Mouse (Mus musculus): ENCODE measurements around the gene Rere. TPM values are rescaled to one million over a fixed set of nuclear protein-coding genes. Genes with fewer than 3 reads are reported as not detected.
"Not testable (repeated sequence)": the region's sequence is repeated elsewhere in the genome, so short reads cannot be mapped to it uniquely, and the experiment has no call there.

The Rere gene
- polyA plus RNA-seq, 1 experiment from 2014 or later: 27.2 TPM

- H3K4me3 ChIP-seq (replicated peaks): no peak overlapping the region
- H3K9me3 ChIP-seq (replicated peaks): no peaks in the 10 kb centered on the region
- H3K27ac ChIP-seq (replicated peaks): peak overlapping the region; percentile 61
- no peak overlapping the region for H3K9ac ChIP-seq
- H3K4me1 ChIP-seq: peaks cover 3% of the 10 kb centered on the region; the same call in 1 of the 2 replicates
- no peak; the same call in 1 of the 2 replicates for ATAC-seq (ENCODE audit: insufficient number of reproducible peaks, low FRiP score, low TSS enrichment, low read depth)
- WGBS: 67% methylated on average over 10 of the region's 10 CpGs
- H3K36me3 ChIP-seq: no peaks in the 10 kb centered on the region
- no peaks in the 10 kb centered on the region for H3K27me3 ChIP-seq
- H3K4me2 ChIP-seq (replicated peaks): no peak overlapping the region; the same call in 1 of the 2 replicates
Measured at GRCm38 (mm10) chr4:150544652-150545258, 263.3 kb downstream of the Rere start.

GRCm38 (mm10) chr4:150545775-150546174 lies 264.3 kb downstream of the Rere start:
- ATAC-seq (ENCODE audit: insufficient number of reproducible peaks, low FRiP score, low TSS enrichment, low read depth): no peak
- Histone ChIP-seq H3K4me3 (replicated peaks) (no peak overlapping the region), H3K27me3 (no peaks in the 10 kb centered on the region), H3K9ac (no peak overlapping the region), H3K9me3 (replicated peaks) (no peaks in the 10 kb centered on the region), H3K27ac (replicated peaks) (no peak overlapping the region), H3K4me2 (replicated peaks) (no peak overlapping the region), H3K4me1 (peaks cover 3% of the 10 kb centered on the region; the same call in 1 of the 2 replicates), H3K36me3 (peaks cover 7% of the 10 kb centered on the region; the same call in 1 of the 2 replicates)
- WGBS: 92% methylated on average over 7 of the region's 7 CpGs

DNA sequence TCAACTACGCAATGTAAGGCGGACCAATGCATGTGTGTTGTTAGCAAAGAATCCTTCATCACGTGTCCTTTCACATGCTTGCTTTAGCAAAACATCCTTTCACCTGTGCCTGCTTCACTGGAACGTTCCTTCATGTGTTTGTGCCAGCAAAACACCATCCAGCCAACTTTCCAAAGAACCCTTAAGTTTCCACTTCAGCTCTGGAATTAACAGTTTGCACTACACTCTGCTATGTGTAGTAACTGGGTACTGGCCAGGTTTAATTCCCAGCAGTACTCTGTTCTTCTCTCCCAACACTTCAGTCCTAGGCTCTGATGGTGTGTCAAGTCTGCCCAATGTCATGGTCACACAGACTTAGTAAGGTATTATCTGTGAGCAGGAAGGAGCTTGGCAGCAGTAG lies 264.9 kb downstream of the Rere start:
- H3K4me2 ChIP-seq (replicated peaks); H3K27me3 ChIP-seq; H3K27ac ChIP-seq (replicated peaks); H3K4me3 ChIP-seq (replicated peaks); H3K9ac ChIP-seq; H3K36me3 ChIP-seq; H3K9me3 ChIP-seq (replicated peaks); ATAC-seq (ENCODE audit: insufficient number of reproducible peaks, low FRiP score, low TSS enrichment, low read depth); H3K4me1 ChIP-seq: not testable (repeated sequence)
- WGBS: 97% methylated on average over 4 of the region's 4 CpGs

GRCm38 (mm10) chr4:150549393-150549792 lies 267.9 kb downstream of the Rere start:
- WGBS: 88% methylated on average over 9 of the region's 9 CpGs
- Histone ChIP-seq H3K4me1 (peaks cover 3% of the 10 kb centered on the region; the same call in 1 of the 2 replicates), H3K27me3 (no peaks in the 10 kb centered on the region), H3K4me2 (replicated peaks) (no peak overlapping the region), H3K9me3 (replicated peaks) (no peaks in the 10 kb centered on the region), H3K36me3 (peaks cover 7% of the 10 kb centered on the region; the same call in 1 of the 2 replicates), H3K27ac (replicated peaks) (no peak overlapping the region), H3K9ac (no peak overlapping the region), H3K4me3 (replicated peaks) (no peak overlapping the region)
- ATAC-seq (ENCODE audit: insufficient number of reproducible peaks, low FRiP score, low TSS enrichment, low read depth): no peak

GRCm38 (mm10) chr4:150549989-150550716 lies 268.7 kb downstream of the Rere start:
- H3K27ac ChIP-seq (replicated peaks): no peak overlapping the region
- ATAC-seq (ENCODE audit: insufficient number of reproducible peaks, low FRiP score, low TSS enrichment, low read depth): no peak
- WGBS: 88% methylated on average over 12 of the region's 12 CpGs

DNA sequence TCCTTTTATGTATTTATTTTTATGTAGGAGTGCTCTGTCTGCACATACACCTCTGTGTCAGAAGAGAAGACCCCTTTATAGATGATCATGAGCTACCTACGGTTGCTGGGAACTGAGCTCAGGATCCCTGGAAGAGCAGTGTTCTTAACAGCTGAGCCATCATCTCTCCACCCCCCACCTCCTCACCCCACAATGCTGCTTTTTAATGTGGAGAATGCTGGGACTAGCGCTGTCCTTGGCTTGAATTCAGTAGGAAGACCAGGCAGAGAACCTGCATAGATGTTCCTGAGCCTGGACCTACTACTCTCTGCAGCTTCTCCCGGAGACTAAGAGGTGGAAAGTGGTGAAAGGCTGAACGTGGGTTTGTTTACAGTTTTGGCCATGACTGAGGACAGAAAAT lies 269.9 kb downstream of the Rere start:
- H3K4me2 ChIP-seq (replicated peaks): no peak overlapping the region
- H3K27me3 ChIP-seq: no peaks in the 10 kb centered on the region
- peaks cover 4% of the 10 kb centered on the region for H3K4me1 ChIP-seq
- H3K9ac ChIP-seq: no peak overlapping the region
- 83% methylated on average over 4 of the region's 4 CpGs for WGBS
- H3K36me3 ChIP-seq: peaks cover 14% of the 10 kb centered on the region
- no peak for ATAC-seq (ENCODE audit: insufficient number of reproducible peaks, low FRiP score, low TSS enrichment, low read depth)
- H3K27ac ChIP-seq (replicated peaks): no peak overlapping the region
- H3K9me3 ChIP-seq (replicated peaks): no peaks in the 10 kb centered on the region
- no peak overlapping the region for H3K4me3 ChIP-seq (replicated peaks)

More at GRCm38 (mm10) chr4:150549989-150550716, 268.7 kb downstream of the Rere start:
- Histone ChIP-seq H3K4me1 (no peaks in the 10 kb centered on the region), H3K4me2 (replicated peaks) (no peak overlapping the region), H3K9me3 (replicated peaks) (no peaks in the 10 kb centered on the region), H3K36me3 (peaks cover 8% of the 10 kb centered on the region), H3K4me3 (replicated peaks) (no peak overlapping the region), H3K27me3 (no peaks in the 10 kb centered on the region), H3K9ac (no peak overlapping the region)

DNA sequence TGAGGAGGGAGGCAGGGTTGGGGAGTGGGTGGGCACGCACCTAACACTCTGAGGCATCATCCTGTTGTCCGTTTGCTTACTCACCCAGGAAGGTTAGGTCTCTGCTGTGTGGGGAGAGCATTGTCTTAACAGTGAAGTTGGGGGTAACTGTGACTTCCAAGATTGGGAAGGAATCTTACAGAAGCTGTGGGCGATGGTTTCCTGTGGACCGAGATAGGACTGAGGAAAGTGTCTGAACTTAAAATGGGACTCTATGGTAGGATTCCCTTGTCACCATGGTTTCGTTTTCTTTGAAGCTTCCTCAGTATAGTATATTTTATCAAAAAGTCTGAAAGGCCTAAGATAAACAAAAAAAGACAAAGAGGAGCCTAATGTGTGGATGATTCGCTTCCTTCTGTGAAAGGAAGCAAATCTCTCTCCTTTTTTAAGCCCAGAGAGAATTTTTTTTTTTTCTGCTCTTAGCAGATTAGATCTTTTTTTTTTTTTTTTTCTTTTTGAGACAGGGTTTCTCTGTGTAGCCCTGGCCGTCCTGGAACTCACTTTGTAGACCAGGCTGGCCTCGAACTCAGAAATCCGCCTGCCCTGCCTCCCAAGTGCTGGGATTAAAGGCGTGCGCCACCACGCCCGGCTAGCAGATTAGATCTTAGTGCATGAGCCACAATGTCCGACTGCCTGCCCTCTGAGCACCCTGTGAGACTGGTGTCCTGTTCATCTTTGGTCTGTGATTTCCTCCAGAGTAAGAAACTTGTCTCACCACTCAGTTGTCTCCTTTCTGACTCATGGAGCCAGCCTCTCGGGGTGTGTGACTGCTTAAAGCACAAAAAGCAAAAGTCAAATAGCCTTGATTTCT lies 271.5 kb downstream of the Rere start:
- H3K36me3 ChIP-seq: peaks cover 14% of the 10 kb centered on the region
- H3K9ac ChIP-seq: no peak overlapping the region
- H3K4me2 ChIP-seq (replicated peaks): no peak overlapping the region
- no peak overlapping the region for H3K27ac ChIP-seq (replicated peaks)
- ATAC-seq (ENCODE audit: insufficient number of reproducible peaks, low FRiP score, low TSS enrichment, low read depth): no peak
- no peaks in the 10 kb centered on the region for H3K27me3 ChIP-seq
- peaks cover 9% of the 10 kb centered on the region for H3K4me1 ChIP-seq
- 84% methylated on average over 15 of the region's 15 CpGs for WGBS
- H3K4me3 ChIP-seq (replicated peaks): no peak overlapping the region
- no peaks in the 10 kb centered on the region for H3K9me3 ChIP-seq (replicated peaks)

DNA sequence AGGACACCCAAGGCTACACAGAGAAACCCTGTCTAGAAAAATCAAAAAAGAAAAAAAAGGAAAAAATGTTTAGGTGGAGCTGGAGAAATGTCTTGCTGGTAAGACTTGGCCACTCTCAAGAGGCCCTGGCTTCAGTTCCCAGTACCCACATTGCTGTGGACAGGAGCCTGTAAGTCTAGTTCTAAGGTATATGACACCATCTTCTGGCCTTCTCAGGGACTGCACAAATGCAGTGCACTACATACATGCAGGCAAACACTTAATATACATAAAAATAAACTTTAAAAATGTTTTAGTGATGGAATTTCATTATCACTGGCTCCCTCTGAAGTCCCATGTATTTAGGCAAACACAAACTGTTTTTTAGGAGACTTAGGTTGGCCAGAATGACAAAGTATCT lies 274.3 kb downstream of the Rere start:
- Histone ChIP-seq H3K27ac (replicated peaks) (peak overlapping the region; percentile 77; the same call in 1 of the 2 replicates), H3K9ac (no peak overlapping the region), H3K9me3 (replicated peaks) (no peaks in the 10 kb centered on the region), H3K4me1 (peaks cover 9% of the 10 kb centered on the region), H3K27me3 (no peaks in the 10 kb centered on the region), H3K36me3 (peaks cover 7% of the 10 kb centered on the region), H3K4me3 (replicated peaks) (no peak overlapping the region), H3K4me2 (replicated peaks) (no peak overlapping the region)
- ATAC-seq (ENCODE audit: insufficient number of reproducible peaks, low FRiP score, low TSS enrichment, low read depth): no peak

DNA sequence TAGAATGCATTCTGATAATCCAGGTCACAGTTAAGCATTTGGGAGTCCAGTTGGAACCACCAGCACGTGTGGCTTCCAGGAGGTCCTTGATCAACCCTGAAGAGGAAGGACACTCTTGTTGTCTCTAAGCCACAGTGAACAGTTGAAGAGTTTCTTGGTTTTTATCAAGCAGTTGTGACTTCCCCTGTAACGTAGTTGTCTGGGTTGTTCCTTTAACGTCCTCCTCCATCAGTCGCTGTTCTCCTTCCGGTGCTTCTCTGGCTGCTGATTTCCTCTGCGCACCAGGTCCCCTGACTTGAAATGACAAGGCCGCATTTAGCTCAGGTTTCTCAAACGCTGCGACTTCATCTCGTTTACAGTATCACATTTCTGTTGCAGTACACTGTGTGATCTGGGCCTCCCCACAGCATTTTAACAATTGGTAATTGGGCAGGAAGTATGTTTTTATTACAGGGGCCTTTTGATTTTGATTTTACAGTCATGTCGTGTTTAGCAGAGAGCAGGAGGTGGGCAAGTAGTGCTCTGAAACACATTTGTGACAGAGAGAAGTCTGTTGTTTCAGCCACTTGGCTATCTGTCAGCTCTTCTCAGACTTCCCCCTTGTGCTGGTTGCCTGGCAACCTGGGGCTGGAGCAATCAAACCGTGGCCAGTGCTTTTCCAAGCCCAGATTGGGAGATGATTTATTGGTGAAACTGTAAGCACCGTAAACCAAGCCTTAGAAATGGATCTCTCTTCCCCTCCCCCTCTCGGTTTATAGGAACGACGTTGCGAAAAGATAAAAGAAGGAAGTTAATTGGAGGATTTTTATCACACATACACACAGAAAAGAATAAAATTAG lies 275.2 kb downstream of the Rere start:
- no peaks in the 10 kb centered on the region for H3K27me3 ChIP-seq
- peaks cover 9% of the 10 kb centered on the region for H3K4me1 ChIP-seq
- 19% methylated on average over 17 of the region's 17 CpGs for WGBS
- H3K9me3 ChIP-seq (replicated peaks): no peaks in the 10 kb centered on the region
- H3K27ac ChIP-seq (replicated peaks): peak overlapping the region; percentile 77
- H3K4me2 ChIP-seq (replicated peaks): 0 out of 2 replicates have a peak overlapping the region, but pooled peaks have one; percentile 10
- no peak overlapping the region for H3K9ac ChIP-seq
- peaks cover 7% of the 10 kb centered on the region for H3K36me3 ChIP-seq
- H3K4me3 ChIP-seq (replicated peaks): no peak overlapping the region
- peak; percentile 49 for ATAC-seq (ENCODE audit: insufficient number of reproducible peaks, low FRiP score, low TSS enrichment, low read depth)

DNA sequence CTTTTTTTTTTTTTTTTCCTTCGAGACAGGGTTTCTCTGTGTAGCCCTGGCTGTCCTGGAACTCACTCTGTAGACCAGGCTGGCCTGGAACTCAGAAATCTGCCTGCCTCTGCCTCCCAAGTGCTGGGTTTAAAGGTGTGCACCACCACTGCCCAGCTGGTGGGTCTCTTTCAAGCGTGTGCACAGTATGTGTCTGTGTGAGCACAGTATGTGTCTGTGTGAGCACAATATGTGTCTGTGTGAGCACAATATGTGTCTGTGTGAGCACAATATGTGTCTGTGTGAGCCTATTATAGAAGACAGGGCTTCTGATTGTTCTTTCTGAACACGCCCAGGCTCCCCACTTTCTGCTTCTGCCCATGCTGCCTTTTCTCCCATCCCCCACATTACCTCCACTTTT lies 275.8 kb downstream of the Rere start:
- not testable (repeated sequence) for H3K27me3 ChIP-seq; H3K27ac ChIP-seq (replicated peaks); H3K4me1 ChIP-seq; H3K36me3 ChIP-seq; H3K4me3 ChIP-seq (replicated peaks); H3K9ac ChIP-seq; ATAC-seq (ENCODE audit: insufficient number of reproducible peaks, low FRiP score, low TSS enrichment, low read depth); H3K4me2 ChIP-seq (replicated peaks); H3K9me3 ChIP-seq (replicated peaks)
- 69% methylated on average over 3 of the region's 3 CpGs for WGBS
